Mouse (Mus musculus): ENCODE measurements around the gene Slc25a26. TPM values are rescaled to one million over a fixed set of nuclear protein-coding genes. Genes with fewer than 3 reads are reported as not detected.

The Slc25a26 gene
- polyA plus RNA-seq (2012; ENCODE audit: insufficient read depth, insufficient read length, low replicate concordance, missing spikeins): not detected in 2 replicates

- Histone ChIP-seq H3K4me1 (ENCODE audit: control insufficient read depth, insufficient read depth, low read length) (no peaks in the 10 kb centered on the region; the same call in 1 of the 2 replicates), H3K27ac (ENCODE audit: insufficient read depth, low read depth, low read length) (no peak within 1 kb of the TSS; the same call in 1 of the 2 replicates)
- 0 out of 2 replicates have a peak, but pooled peaks have one; percentile 15 for TF ChIP-seq POLR2A (IDR thresholded peaks at IDR 0.05; ENCODE audit: insufficient read depth, low read depth, low read length)
- no peak for TF ChIP-seq CTCF (IDR thresholded peaks at IDR 0.05; ENCODE audit: insufficient read depth, low read depth, low read length)
Observed at GRCm38 (mm10) chr6:94499897-94500623, at the start of gene Slc25a26. Gene Slc25a26 (plus strand): TSS chr6:94500331.

GRCm38 (mm10) chr6:94464037-94464891 lies 35.9 kb upstream of the Slc25a26 start:
- TF ChIP-seq CTCF (IDR thresholded peaks at IDR 0.05; ENCODE audit: insufficient read depth, low read depth, low read length) (no peak), POLR2A (IDR thresholded peaks at IDR 0.05; ENCODE audit: insufficient read depth, low read depth, low read length) (no peak)
- Histone ChIP-seq H3K4me1 (ENCODE audit: control insufficient read depth, insufficient read depth, low read length) (peaks cover 4% of the 10 kb centered on the region; the same call in 1 of the 2 replicates), H3K4me3 (ENCODE audit: insufficient read depth, low read depth, low read length) (no peak overlapping the region), H3K27ac (ENCODE audit: insufficient read depth, low read depth, low read length) (no peak overlapping the region)
- 11% methylated on average over 12 of the region's 12 CpGs for WGBS

More at GRCm38 (mm10) chr6:94499897-94500623, at the start of gene Slc25a26:
- WGBS: under 1% methylated on average over 37 of the region's 37 CpGs
- peak within 1 kb of the TSS; percentile 83 for H3K4me3 ChIP-seq (ENCODE audit: insufficient read depth, low read depth, low read length)

- Histone ChIP-seq H3K27ac (ENCODE audit: insufficient read depth, low read depth, low read length) (no peak overlapping the region), H3K4me1 (ENCODE audit: control insufficient read depth, insufficient read depth, low read length) (peaks cover 4% of the 10 kb centered on the region; the same call in 1 of the 2 replicates), H3K4me3 (ENCODE audit: insufficient read depth, low read depth, low read length) (no peak overlapping the region)
- WGBS: 62% methylated on average over 5 of the region's 5 CpGs
- TF ChIP-seq CTCF (IDR thresholded peaks at IDR 0.05; ENCODE audit: insufficient read depth, low read depth, low read length) (no peak), POLR2A (IDR thresholded peaks at IDR 0.05; ENCODE audit: insufficient read depth, low read depth, low read length) (no peak)
Observed at GRCm38 (mm10) chr6:94466508-94467205, 33.5 kb upstream of the Slc25a26 start.

- Histone ChIP-seq H3K27ac (ENCODE audit: insufficient read depth, low read depth, low read length) (no peak overlapping the region), H3K4me1 (ENCODE audit: control insufficient read depth, insufficient read depth, low read length) (no peaks in the 10 kb centered on the region), H3K4me3 (ENCODE audit: insufficient read depth, low read depth, low read length) (no peak overlapping the region)
- TF ChIP-seq CTCF (IDR thresholded peaks at IDR 0.05; ENCODE audit: insufficient read depth, low read depth, low read length) (no peak), POLR2A (IDR thresholded peaks at IDR 0.05; ENCODE audit: insufficient read depth, low read depth, low read length) (no peak)
- 82% methylated on average over 2 of the region's 2 CpGs for WGBS
Observed at GRCm38 (mm10) chr6:94492739-94493138, 7.4 kb upstream of the Slc25a26 start.

- Histone ChIP-seq H3K4me1 (ENCODE audit: control insufficient read depth, insufficient read depth, low read length) (no peaks in the 10 kb centered on the region; the same call in 1 of the 2 replicates), H3K4me3 (ENCODE audit: insufficient read depth, low read depth, low read length) (no peak overlapping the region), H3K27ac (ENCODE audit: insufficient read depth, low read depth, low read length) (no peak overlapping the region)
- no peak for TF ChIP-seq CTCF (IDR thresholded peaks at IDR 0.05; ENCODE audit: insufficient read depth, low read depth, low read length)
- TF ChIP-seq POLR2A (IDR thresholded peaks at IDR 0.05; ENCODE audit: insufficient read depth, low read depth, low read length): no peak
- 61% methylated on average over 6 of the region's 6 CpGs for WGBS
Observed at GRCm38 (mm10) chr6:94503963-94504362, 3.8 kb downstream of the Slc25a26 start.

- 67% methylated on average over 6 of the region's 6 CpGs for WGBS
- Histone ChIP-seq H3K4me1 (ENCODE audit: control insufficient read depth, insufficient read depth, low read length) (no peaks in the 10 kb centered on the region), H3K27ac (ENCODE audit: insufficient read depth, low read depth, low read length) (no peak overlapping the region), H3K4me3 (ENCODE audit: insufficient read depth, low read depth, low read length) (no peak overlapping the region)
- TF ChIP-seq POLR2A (IDR thresholded peaks at IDR 0.05; ENCODE audit: insufficient read depth, low read depth, low read length) (no peak), CTCF (IDR thresholded peaks at IDR 0.05; ENCODE audit: insufficient read depth, low read depth, low read length) (no peak)
Observed at GRCm38 (mm10) chr6:94507921-94508320, 7.8 kb downstream of the Slc25a26 start.

GRCm38 (mm10) chr6:94508807-94509206 lies 8.7 kb downstream of the Slc25a26 start:
- Histone ChIP-seq H3K4me3 (ENCODE audit: insufficient read depth, low read depth, low read length) (no peak overlapping the region), H3K27ac (ENCODE audit: insufficient read depth, low read depth, low read length) (no peak overlapping the region), H3K4me1 (ENCODE audit: control insufficient read depth, insufficient read depth, low read length) (no peaks in the 10 kb centered on the region)
- TF ChIP-seq POLR2A (IDR thresholded peaks at IDR 0.05; ENCODE audit: insufficient read depth, low read depth, low read length) (no peak), CTCF (IDR thresholded peaks at IDR 0.05; ENCODE audit: insufficient read depth, low read depth, low read length) (no peak)
- 83% methylated on average over 2 of the region's 2 CpGs for WGBS

- no peak for TF ChIP-seq CTCF (IDR thresholded peaks at IDR 0.05; ENCODE audit: insufficient read depth, low read depth, low read length)
- no peak for TF ChIP-seq POLR2A (IDR thresholded peaks at IDR 0.05; ENCODE audit: insufficient read depth, low read depth, low read length)
- H3K27ac ChIP-seq (ENCODE audit: insufficient read depth, low read depth, low read length): no peak overlapping the region
- H3K4me3 ChIP-seq (ENCODE audit: insufficient read depth, low read depth, low read length): no peak overlapping the region
- H3K4me1 ChIP-seq (ENCODE audit: control insufficient read depth, insufficient read depth, low read length): no peaks in the 10 kb centered on the region
- WGBS: 82% methylated on average over 6 of the region's 6 CpGs
Observed at GRCm38 (mm10) chr6:94509220-94509619, 9.1 kb downstream of the Slc25a26 start.
